Mouse (Mus musculus) ES-Bruce4 (cell line): ENCODE data around the gene AW549877.

ENCODE experiments used
- CTCF ChIP-seq: IDR thresholded peaks from one replicate; pipeline ENCODE4 v1.8.1; 2011; ENCODE audit warnings: low read depth, low read length
- EP300 ChIP-seq: IDR thresholded peaks from 2 replicates; pipeline ENCODE4 v1.6.1; 2011; ENCODE audit warnings: low read depth, low read length; ENCODE audit not compliant: insufficient read depth
- POLR2A ChIP-seq: IDR thresholded peaks from one replicate; pipeline ENCODE4 v1.8.1; 2011; ENCODE audit warnings: low read length; ENCODE audit not compliant: insufficient read depth

- TF ChIP-seq POLR2A (no peak), EP300 (no peak), CTCF (no peak)
Observed at GRCm38 (mm10) chr15:4026831-4027584, 31.5 kb upstream of the AW549877 start.
